Mouse (Mus musculus): ENCODE results near the gene Slc11a1.

DNA sequence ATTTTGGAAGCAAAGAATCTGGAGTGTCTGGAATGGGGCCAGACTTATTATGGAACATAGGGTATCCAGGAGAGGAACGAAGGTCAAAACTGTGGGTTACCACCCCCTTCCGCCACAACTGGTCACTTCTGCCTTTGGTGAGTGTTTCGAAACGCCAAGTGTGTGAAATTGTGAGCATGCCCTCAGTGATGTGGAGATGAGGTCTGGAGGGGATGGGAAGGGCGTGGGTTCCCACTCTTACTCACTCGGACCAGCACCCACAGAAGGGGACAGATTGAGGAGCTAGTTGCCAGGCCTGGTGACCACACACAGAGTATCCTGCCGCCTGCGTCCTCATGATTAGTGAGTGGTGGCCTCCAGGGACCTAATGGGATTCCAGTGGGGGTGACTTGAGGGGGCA lies at the start of gene Slc11a1:
- TF ChIP-seq CTCF (IDR thresholded peaks at IDR 0.05; ENCODE audit: borderline replicate concordance, insufficient read depth, low read depth, low read length) (no peak), POLR2A (IDR thresholded peaks at IDR 0.05; ENCODE audit: borderline replicate concordance, insufficient read depth, low read length) (no peak)
